Mouse (Mus musculus) neutrophil, adult 5-6 weeks (primary cell): ENCODE results near the gene Dner. TPM values are rescaled to one million over a fixed set of nuclear protein-coding genes. Genes with fewer than 3 reads are reported as not detected.
A peak's percentile ranks its signal among the peaks of the same experiment; 100 is the strongest.
"Not testable (repeated sequence)": the region's sequence is repeated elsewhere in the genome, so short reads cannot be mapped to it uniquely, and the experiment has no call there.

ENCODE experiments used
- ATAC-seq: fragments of 151-379, 151-347 bp; 2 replicates; pipeline ENCODE4 v1.8.0; 2017; ENCODE audit warnings: mild to moderate bottlenecking, moderate TSS enrichment; ENCODE audit not compliant: insufficient number of reproducible peaks, poor library complexity, low FRiP score, severe bottlenecking; ENCODE audit errors: extremely low read depth
- total RNA-seq: library from RNA; stranded (forward); fragments of 200-1000 nt; gene quantifications from 2 replicates; pipeline ENCODE4 v1.2.3, GENCODE M21; 2017

The Dner gene
- total RNA-seq, 1 experiment from 2014 or later, result not detected

DNA sequence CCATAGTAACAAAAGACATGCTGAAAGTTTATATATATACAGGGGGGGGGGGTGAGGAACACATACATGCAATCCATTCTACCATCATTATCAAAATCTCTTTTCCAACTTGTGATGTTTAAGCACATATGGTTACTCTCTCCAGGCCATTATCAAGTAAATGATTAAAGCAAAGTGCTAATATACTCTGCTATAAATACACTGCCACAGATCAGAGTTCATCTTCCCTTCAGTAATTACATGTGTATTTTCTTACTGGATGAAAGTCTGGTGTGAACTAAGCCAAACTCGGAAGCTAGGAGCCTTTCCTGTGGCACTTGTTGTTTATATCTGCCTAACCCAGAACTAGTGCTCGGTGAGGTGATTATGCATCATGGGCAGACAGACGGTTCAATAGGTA lies 328.3 kb downstream of the Dner start:
- no peak for ATAC-seq

DNA sequence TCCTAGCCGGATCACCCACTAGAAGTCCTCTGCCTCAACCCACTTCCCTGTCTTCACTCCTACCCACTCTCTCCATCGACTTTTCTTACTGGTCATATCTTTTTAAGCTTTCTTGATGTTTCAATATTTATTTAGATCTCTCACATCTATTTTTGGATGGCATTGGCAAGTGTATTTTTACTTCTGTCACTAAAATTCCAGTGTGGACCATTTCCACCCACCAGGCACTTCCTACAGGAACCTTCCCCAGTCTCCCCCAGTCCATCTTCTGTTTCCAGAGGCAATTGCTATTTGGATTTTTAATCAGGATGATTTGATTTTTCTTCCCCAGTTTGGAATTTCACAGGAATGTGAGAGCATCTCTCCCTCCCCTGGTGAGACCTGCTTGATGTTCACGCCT lies 329.5 kb downstream of the Dner start:
- ATAC-seq, result no peak

DNA sequence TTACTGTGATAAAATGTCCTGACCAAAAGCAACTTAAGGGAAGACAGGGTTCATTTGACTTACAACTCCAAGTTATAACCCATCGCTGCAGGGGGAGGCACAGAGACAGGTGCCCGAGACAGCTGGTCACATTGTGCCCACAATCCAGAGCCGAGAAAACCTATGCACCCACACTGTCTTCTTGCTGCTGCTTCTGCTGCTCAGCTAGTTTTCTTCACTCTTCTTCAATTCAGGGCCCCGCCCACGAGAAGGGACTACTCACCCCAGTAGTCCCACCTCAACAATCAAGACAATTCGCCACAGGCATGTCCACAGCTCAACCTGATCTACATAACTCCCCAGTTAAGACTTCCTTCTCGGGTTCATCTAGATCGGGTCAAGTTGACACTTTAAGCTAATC lies 332.1 kb downstream of the Dner start, which contains the start of gene Pid1:
Gene Pid1, minus strand, starts transcription at position 214 of the 400 bp plus-strand sequence.
- ATAC-seq, result no peak

DNA sequence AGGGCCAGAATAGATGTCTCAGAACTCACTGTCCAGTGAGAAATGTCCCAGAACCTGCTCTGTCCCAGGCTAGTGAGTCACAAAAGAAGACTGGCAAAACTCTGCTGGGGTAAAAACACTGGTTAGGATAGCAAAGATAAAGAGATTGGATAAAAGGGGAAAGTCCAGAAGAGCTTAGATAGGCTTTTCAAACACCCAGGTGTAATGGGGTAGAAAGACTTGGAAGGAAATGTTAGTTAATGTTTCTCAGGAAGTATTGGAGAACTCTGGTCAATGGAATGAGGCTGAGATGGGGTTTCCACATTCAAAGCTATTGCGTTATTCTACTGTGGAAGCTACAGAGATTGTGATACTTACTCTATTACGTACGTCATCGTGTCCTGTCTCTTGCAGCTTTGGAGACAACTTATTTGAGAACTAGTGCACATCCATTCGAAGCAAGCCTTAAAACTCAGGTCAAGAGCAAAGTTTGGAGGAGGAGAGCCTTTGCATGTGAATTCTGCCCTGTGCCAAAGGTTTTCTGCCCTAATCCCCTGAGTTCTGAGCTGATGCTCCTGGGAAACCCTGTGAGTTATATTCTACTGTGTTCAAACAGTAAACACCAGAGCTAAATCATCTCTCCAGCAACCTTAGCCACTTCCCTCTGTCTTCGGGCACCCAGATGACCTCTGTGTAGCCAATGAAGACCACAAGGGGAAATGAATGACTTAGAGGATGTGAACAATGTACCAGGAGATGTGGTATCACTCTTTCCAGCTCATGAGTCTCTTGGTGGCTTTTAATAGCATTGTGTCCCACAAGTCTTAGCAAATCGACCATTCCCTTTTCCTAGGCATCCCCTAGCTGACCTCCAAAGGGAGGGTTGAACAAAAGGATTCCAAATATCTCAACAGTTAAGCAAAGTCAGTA lies 333.1 kb downstream of the Dner start:
- peak; percentile 72 for ATAC-seq

DNA sequence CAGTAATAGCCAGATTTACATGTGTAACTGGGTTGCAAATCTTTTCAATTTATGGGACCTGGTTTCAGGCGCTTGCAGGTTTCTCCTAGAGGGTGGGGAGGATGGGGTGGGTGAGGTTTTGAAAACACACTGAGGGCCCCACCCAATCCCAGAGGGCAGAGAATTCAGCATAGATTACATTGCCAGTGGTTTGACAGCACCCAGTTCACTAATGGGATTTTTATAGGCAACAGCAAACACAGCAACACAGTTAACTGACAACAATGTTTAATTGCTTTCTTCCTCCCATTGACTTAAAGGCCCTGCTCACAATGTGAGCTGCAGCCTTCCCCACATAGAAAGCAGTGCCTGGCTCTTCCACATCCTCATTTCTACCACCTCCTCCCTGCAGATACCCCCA lies 333.8 kb downstream of the Dner start:
- ATAC-seq, result no peak

DNA sequence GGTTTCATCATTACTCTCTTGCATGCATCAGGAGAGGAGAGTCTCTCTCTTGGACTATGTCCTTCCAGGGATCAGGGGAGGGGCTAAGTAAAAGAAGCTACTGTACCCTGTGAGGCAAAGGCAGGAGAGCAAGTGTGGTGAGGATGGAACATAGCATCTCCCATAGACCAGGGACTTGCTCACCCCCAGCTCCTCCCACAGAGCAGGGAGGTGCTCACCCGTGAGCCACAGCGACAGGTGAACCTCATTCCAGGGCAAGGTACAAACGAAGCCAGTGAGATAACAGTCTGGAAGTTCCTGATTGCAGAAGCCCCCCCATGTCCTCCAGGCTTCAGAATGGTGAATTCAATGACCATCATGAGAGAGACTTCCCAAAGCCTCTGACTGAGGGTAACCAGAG lies 334.6 kb downstream of the Dner start:
- no peak for ATAC-seq

DNA sequence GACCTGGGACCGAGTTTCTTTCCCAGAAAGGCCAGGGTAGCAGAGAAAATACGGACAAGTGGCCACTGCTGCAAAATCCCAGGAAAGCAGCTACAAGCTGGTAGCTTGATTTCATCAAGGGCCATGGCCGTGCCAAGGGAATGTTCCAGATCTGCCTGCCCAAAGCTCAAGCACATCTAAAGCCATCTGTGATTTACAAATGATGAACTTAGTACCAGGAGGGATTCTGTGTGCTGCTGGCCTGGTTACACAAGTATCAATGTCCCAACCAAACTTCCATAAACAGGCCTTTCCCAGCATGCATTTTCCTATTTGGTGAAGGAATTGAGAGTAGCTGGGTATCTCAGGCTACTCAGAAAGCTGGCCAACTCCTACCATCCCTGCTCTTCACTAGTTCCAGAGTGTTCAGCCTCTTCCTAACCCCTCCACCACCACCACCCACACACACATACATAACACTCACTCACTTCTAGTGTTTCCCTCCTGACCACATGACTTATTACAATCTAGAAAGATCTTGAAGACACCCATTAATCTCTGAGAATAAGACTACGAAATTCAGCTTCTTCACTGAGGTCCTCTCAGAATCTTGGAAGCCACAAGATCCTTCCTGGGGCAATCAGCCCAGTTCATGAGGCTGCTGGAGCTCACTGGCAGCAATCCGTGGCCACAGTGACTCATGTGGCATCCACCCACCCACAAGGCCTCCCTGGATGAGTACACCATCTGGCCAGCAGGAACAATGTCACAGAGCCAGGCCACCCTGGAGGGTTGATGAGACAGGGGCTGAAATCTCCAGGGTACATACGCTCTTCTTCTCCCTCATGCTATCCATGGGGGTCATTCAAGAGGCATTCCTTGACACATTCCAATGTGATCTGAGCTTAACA lies 336.2 kb downstream of the Dner start:
- no peak for ATAC-seq

DNA sequence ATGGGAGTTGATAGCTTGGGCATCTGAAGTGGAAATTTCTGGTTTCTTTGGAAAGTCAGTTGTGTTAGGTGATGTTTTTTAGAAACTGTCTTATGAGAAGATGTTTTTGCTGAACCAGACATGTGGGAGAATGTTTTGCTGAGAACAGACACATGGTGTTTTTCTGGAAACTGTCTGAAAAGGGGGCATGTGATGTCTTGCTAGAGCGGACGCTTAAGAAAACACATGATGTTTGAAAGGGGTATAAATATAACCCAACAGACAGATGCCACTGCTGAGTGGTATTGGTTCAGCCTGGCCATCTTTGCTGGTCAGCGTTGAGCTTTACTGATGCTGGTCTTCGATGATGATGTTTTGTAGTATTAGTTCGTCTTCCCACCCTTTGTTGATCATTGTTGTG lies 338.8 kb downstream of the Dner start:
- no peak for ATAC-seq

DNA sequence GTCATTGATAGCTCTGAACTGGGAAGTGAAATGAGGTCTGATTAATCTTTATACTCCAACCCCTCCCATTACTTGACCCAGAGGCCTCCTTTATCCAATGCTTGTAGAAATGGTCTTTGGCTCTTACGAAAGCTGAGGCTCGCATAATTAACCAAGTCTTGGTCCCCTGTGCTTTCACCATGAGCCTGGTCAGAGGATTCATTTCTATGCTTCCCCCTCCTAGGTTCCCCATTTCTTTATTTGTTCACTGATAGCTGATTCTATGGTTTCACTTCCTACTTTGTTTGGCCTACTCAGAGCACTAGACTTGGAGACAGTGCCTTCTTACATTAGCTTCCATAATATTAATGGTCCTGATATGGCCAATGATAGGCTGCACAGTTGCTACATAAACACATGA lies 345.8 kb downstream of the Dner start:
- peak; percentile 84 for ATAC-seq

DNA sequence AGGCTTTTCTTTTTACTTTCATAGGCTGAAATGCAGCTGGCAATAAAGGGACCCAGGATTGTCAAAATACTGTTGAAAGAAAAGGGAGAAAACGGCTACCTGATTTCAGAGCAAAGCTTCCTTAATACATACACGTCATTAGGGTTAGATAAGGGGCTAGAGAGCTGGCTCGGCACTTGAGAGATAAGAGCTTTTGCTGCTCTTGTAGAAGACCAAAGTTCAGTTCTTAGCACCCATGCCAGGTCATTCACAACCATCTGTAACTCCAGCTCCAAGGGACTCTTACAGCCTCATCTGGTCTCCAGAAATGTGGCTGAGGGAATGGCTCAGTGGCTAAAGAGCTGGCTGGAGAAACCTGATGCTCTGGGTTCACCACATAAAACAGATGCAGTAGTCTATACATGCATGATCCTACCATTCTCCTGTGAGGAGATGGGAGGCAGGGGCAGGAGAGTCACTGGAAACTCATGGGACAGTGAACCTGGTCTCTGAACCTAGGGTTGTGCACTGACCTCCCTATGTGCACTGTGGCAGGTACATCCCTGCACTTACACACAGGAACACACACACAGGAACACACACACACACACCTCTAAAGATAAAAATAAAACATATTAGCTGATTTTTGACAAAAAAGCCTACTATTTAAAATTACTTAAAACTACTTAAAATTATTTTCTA lies 348.1 kb downstream of the Dner start:
- ATAC-seq, result no peak

DNA sequence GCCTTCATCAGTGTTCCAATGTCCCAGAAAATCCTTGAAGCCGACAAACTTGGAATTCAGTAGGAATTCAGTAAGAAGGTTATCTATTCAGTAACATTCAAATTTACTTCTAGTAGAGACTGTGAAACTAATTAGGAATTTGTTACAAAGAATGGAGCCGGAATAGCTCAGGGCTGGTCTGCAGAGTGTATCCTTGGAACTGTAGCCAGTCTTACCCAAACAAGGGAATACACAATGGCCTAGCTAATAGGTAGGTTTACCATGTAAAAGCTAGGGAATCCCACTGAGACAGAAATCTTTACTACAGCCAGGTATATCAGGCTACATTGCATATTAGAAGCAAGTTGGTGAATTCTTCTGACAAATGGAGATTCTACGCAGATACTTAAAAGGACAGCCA lies 363.2 kb downstream of the Dner start:
- ATAC-seq, result not testable (repeated sequence)

DNA sequence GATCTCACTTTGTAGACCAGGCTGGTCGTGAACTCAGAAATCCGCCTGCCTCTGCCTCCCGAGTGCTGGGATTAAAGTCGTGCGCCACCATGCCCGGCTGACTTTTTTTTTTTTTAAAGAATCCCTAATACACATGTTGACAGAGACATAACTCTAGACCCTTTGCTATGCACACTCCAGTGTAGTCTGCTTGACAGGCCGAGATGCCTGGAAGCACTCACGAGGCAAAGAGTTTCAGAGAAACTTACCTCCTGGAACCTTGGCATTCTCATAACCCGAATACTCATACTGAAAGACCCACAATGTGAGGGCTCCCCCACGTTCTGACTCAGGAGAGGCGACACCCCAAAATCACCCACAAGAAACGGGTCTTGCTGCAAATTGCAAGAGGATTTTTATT lies 364.2 kb downstream of the Dner start:
- ATAC-seq, result not testable (repeated sequence)

DNA sequence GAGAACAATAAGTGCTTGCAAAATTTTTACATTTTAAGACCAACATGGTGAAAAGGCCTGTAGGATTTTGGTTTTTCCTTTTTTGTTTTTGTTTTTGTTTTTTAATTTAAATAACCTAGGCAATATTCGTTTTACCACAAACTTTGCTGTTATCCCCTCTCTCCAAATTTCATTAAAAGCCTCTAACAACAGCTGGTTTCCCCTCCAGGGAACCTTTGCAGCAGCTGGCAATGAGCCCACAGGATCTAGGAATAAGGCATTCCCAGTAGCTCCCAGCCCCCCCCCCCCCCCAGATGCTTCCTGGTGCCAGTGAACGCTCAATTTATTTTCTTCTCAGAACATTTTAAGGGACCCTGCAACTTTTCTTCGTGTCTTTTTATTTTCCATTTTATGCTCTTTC lies 370.7 kb downstream of the Dner start:
- ATAC-seq, result no peak

DNA sequence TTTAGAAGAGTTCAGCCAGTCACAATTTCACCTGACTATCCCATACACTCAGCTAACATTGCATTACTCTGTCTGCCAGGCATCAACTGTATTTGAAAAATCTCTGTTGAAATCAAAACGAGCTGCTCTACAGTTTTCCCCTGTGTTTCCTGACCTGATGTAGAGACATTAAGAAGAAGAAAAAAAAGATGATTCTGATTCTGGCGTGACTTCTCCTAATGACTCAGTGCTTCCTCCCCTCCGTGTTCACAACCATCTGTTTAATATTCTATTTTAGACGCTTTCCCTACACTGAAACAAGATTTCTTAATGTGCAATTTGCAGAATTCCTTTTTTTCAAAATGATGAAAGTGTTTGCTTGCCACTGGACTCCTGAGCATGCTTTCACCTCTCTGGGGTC lies 374.7 kb downstream of the Dner start:
- ATAC-seq, result no peak

Other genes starting within 250 kb of the Dner start
- 0.86 TPM in 1 of 2 replicates, not detected in the other for gene Fbxo36, start 143.6 kb upstream of the Dner start, total RNA-seq
- gene Trip12, start 144.3 kb upstream of the Dner start, total RNA-seq, result 201 and 206 TPM in 2 replicates
- gene Slc16a14, start 238.9 kb upstream of the Dner start, total RNA-seq, result 2.8 and 3.8 TPM in 2 replicates